Mouse (Mus musculus) urinary bladder, adult 2 months (tissue): ENCODE measurements around the gene Efcab11. TPM values are rescaled to one million over a fixed set of nuclear protein-coding genes. Genes with fewer than 3 reads are reported as not detected.
"Not testable (repeated sequence)": the region's sequence is repeated elsewhere in the genome, so short reads cannot be mapped to it uniquely, and the experiment has no call there.

Source experiments
- DNase-seq: peaks from one replicate; pipeline ENCODE4 v3.0.0; 2022; ENCODE audit warnings: low spot score
- polyA plus RNA-seq: library from polyadenylated mRNA; depleted of rRNA; stranded (reverse); fragments of >200 nt; gene quantifications from 2 replicates; pipeline ENCODE4 v1.2.3, GENCODE M21; 2012

Efcab11 gene
- polyA plus RNA-seq, 1 experiment, result 0.28 TPM

GRCm38 (mm10) chr12:99874609-99875008 is 9.6 kb downstream of the Efcab11 start:
- DNase-seq, result no peak

GRCm38 (mm10) chr12:99873443-99873842 is 10.8 kb downstream of the Efcab11 start:
- no peak for DNase-seq

- no peak for DNase-seq
Observed at GRCm38 (mm10) chr12:99868821-99869220, 15.4 kb downstream of the Efcab11 start.

DNA sequence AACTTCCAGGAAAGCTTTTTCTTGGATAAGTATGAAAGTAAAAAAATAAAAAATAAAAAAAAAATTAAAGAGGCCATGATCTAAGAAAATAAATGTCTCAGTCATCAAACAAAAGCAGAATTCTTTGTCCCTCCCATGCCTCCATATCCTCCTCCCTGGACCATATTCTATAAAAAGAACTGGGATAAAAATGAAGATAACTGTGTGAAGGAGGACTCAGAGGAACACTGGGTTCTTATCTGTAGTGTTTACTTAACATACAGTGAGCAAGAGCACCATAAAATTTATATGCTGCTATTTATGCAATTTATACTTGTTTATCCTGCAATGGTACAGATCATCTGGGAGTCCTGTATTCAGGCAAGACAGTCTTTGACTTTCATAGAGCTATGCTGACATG is 19.6 kb downstream of the Efcab11 start:
- no peak for DNase-seq

DNA sequence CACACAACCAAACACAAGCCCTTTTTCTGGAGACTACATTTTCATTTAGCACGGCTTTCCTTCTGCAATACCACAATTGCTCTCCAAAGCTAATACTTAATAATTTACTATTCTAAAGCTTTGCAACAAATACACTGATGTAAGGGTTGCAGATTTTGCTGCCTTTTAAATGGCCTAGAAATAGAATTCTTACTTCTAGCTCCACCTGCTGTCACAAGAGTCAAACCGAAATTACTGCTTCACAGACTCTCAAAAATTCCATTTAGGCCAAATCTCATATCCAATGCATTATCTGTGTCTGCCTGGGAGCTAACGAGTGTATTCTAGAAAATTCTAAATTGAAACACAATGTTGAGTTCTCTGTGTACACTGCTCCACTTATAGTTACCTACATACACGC is 23.3 kb downstream of the Efcab11 start:
- no peak for DNase-seq

- DNase-seq, result no peak
Observed at GRCm38 (mm10) chr12:99859391-99860100, 24.7 kb downstream of the Efcab11 start.

GRCm38 (mm10) chr12:99858664-99859063 is 25.6 kb downstream of the Efcab11 start:
- DNase-seq, result no peak

GRCm38 (mm10) chr12:99856011-99856410 is 28.2 kb downstream of the Efcab11 start:
- DNase-seq, result no peak

DNA sequence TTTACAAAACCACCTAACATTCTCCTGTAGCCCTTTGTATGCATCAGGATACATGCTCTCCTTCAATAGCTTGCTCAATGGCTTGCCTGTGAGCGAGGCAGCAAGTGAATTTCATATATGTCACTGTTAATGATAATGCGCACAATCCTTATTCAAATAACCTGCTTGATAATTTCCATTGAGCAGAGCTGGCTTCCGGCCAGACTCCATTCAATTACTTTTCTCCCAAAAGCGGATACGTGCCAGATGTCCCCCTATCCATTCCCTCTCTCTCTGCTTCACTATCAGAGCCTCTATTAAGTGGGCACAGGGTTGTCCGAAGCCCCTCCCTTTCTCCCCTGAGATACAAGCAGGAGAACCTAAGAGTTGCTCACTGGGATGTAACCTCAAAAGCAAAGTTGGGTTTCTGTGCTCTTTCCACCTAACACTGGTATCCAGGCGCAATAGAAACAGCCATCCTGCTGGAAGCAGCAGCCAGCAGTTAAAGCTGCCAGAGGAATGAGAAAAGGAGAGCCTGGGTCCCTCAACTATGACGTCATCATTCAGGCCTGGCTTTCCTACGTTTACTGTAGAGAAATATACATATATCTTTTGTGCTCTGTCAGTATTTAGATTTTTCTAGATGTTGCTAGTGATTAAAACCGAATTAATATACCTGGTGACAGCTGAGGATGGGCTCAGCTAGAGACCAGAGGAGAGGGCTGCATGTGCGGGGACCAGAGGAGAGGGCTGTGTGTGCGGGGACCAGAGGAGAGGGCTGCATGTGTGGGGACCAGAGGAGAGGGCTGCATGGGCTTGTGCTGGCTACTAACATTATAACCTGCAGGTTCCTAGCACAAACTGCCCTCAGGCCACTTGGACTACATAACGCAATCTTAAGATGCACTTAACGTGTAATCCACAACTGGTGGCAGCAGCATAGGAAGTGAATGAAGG is 30.6 kb downstream of the Efcab11 start:
- no peak for DNase-seq

GRCm38 (mm10) chr12:99849996-99850395 is 34.2 kb downstream of the Efcab11 start:
- DNase-seq, result no peak

DNA sequence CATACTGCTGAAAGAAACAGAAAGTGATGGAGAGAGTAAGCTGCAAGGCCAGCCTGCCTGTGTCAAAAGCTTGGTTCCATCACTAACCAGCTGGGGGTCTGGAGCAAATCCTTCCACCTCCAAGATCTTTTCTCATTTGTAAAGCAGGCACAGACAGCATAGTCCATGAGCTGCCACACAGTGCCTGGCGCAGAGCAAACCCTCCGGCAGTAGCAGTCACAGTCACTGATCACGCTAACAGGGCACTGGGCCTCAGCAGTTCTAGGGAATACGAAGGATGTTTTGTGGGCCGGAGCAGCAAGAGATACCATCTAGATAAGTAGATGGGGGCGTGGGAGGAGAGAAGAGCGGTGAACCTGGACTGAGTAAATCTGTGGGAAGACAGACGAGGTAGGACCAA is 39.3 kb downstream of the Efcab11 start:
- DNase-seq, result no peak

DNA sequence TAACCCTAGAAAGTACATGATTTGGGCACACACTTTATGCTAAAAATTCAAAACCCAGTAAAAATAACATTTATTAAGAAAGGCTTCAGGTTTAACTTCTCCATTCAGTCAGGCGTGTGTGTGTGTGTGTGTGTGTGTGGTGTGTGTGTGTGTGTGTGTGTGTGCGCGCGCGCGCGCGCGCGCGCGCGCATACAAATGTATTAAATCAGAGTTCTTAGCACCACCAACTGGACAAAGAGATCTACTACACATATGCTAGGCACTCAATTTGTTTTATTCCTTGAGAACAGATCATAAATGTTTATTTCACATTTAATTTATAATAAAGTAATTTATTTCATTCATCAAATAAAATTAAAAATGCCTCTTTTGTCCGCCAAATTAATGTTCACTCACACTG is 45.5 kb downstream of the Efcab11 start:
- DNase-seq, result no peak

DNA sequence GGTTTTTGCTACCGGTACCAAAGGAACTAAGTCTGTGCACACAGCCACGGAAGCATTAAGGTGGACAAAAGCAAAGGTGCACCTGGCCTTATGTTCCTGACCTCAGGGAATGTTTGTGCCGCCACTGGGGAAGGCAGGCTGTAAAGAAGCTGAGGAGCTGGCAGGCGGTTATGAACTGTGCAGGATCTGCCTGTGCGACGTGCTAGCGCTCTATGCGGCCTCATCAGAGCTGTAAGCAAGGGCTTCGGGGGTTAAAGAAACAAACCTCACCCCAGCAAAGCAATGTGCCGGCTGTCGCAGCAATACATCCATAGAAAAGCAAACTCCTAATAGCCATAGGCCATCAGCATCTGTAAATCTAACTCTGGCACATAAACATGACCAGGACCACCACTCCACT is 46.1 kb downstream of the Efcab11 start:
- DNase-seq, result no peak

- DNase-seq, result no peak
Observed at GRCm38 (mm10) chr12:99837528-99837927, 46.7 kb downstream of the Efcab11 start.

DNA sequence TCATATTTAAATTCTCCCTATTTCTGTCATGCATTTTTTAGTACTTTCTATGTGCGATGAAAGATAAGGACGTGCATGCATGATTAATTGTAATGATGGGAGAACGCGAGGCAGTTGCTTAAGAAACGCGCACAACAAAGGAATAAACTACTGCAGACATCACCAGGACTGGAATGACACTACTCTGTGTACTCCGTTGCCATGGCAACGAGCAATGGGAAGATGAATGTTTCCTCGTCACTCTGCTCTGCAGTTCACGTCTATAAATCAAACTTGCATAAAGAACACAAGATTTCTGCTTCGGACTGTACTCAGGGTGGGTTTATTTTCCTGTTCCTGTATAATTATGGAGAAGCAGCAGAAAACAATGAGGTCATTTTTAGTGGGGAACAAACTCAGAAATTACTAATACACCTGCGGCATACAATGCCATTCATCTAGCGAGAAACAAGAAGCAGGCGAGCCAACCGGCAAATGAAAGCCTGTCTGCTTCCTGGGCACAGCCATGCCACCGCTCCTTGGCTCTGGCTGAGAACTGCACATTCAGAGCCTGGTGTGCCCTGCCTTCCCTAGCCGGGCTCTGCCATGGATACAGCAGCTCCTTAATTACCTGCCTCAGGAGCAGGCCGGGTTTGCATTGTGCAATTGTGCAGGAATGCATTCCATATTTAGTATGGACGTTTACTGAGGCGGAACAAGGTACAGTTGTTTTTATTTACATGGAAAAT is 47.7 kb downstream of the Efcab11 start:
- no peak for DNase-seq

DNA sequence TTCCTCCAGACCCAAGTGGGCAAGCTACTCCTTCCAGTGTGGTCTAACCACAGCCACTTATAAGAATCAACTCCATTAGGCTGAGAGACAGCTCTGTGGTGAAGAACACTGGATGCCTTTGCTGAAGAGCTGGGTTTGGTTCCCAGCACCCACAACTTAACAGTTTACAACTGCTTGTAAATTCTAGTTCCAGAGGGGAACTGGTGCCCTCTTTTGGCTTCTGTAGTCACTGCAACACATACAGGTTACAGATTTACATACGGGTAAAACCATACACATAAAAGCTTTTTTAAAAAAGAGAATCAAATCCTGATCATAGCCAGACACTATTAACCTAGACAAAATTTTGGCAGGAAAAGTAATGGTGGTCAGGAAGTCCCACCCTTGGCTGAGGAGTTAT is 50.8 kb downstream of the Efcab11 start:
- no peak for DNase-seq

- DNase-seq, result no peak
Observed at GRCm38 (mm10) chr12:99822591-99822990, 61.6 kb downstream of the Efcab11 start.

DNA sequence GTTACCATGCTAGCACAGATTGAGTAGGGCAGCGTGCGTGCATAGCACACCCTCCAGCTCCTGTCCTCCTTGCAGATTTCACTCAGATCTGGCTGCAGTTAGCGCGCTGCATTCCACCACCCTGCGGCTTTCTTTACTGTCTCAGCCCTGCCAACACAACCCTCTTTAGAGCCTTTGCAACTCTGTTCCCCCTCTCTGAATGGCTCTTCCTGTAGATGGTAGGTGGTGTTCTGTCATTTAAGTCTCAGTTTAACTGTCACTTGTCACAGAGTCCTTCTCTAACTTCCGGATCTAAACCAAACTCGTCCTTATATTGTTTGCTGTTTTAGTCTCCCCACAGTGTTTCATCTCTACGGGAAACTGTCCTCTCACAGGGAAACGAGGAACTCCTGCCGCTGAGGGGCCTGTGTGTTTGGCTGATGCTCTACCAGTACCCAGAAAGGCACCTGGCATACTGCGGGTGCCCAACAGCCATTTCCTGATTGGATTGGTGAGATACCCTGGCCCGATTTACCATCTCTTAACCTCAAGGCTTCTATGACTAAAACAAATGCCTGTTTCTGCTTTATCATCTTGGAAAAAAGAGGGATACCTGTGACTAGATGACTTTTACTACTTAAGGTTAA is 62.8 kb downstream of the Efcab11 start:
- DNase-seq, result no peak

DNA sequence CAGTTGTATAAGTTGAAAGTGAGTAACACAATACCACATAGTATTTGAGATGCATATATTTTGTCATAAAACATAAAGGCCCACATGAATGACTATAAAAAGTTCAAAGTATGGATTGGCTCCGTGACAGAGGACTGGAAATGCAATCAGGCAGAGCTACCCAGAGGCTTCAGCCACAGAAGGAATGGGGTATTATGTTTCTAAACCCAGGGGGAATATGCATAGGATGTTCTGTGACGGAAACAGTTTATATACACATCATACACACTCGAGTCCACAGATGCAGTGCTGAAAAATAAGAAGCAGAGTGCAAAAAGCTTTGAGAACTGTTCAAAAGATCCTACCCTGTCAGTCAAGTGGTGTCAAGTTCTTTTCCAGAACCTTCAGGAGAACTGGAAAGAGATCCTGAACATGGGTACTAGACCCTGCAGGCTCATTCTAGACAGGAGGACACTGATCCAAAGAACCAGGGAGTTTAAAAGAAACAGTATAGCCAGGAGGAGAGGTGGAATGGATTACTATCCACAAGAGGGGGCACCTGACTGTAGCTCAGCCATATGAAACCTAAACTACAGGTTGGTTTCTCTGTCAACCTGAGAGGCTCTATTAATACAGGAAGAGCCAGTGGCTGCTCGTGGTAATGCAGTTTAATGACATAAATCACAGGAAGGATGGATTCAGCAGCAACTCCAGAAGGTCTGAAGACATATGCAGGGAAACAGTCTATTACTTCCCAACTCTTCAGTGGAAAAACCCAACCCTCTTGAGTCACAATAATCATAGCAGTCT is 64.9 kb downstream of the Efcab11 start:
- DNase-seq, result no peak

GRCm38 (mm10) chr12:99818006-99818405 is 66.2 kb downstream of the Efcab11 start:
- not testable (repeated sequence) for DNase-seq

DNA sequence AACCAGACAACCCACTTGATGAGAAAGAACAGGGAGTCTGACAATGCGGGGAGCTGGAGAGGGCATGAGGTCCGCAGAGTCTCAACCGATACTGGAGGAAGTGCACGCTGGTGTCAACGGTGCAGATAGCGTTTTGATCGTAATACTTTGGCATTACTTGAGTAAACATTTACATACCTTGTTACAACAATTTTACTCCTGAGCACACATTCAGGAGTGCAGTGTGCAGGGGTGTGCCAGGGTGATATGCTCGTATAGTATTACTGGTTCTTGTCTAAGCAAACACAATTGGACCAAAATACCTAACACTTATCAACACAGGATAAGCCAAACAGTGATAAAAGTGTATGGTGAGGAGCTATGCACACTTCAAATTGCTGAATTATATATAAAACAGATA is 69.0 kb downstream of the Efcab11 start:
- DNase-seq, result no peak
